Mouse (Mus musculus) myocyte (in vitro differentiated cells): ENCODE measurements around the gene Icos. TPM values are rescaled to one million over a fixed set of nuclear protein-coding genes. Genes with fewer than 3 reads are reported as not detected.

Experiments used
- H3K27me3 ChIP-seq: one replicate; pipeline ENCODE4 v1.6.1; 2011; ENCODE audit not compliant: control insufficient read depth, insufficient read depth, insufficient read length
- H3K36me3 ChIP-seq: one replicate; pipeline ENCODE4 v1.6.1; 2011; ENCODE audit not compliant: control insufficient read depth, insufficient read depth
- H3K4me2 ChIP-seq: one replicate; pipeline ENCODE4 v1.6.1; 2011; ENCODE audit warnings: low read depth, control low read depth
- H3K4me3 ChIP-seq: one replicate; pipeline ENCODE4 v1.5.1; 2011; ENCODE audit warnings: mild to moderate bottlenecking, control low read depth, moderate library complexity
- H3K79me2 ChIP-seq: one replicate; pipeline ENCODE4 v1.6.1; 2011; ENCODE audit not compliant: control insufficient read depth, insufficient read depth
- H3ac ChIP-seq: one replicate; pipeline ENCODE4 v1.6.1; 2011; ENCODE audit not compliant: control insufficient read depth, insufficient read length
- CEBPB ChIP-seq: IDR thresholded peaks from 2 replicates; pipeline ENCODE4 v1.6.1; 2011; ENCODE audit warnings: mild to moderate bottlenecking, moderate library complexity; ENCODE audit not compliant: poor library complexity, insufficient read depth, severe bottlenecking
- E2F4 ChIP-seq: IDR thresholded peaks from one replicate; pipeline ENCODE4 v1.6.1; 2011; ENCODE audit warnings: mild to moderate bottlenecking, control low read depth, moderate library complexity; ENCODE audit not compliant: insufficient read depth
- MAX ChIP-seq: IDR thresholded peaks from one replicate; pipeline ENCODE4 v1.6.1; 2011; ENCODE audit warnings: low read depth, mild to moderate bottlenecking, control low read depth
- MYOD1 ChIP-seq, 3 experiments: IDR thresholded peaks; one replicate each; pipeline ENCODE4 v1.6.1; 2011; ENCODE audit warnings: control low read depth in 2 of 3, low read depth in 2 of 3, mild to moderate bottlenecking in 2 of 3, moderate library complexity in 1 of 3; ENCODE audit not compliant: insufficient read length in 2 of 3, control insufficient read depth in 1 of 3
- MYOG ChIP-seq, 3 experiments: IDR thresholded peaks; one replicate each; pipeline ENCODE4 v1.6.1; 2011; ENCODE audit warnings: control low read depth in 2 of 3, low read depth in 2 of 3, mild to moderate bottlenecking in 2 of 3; ENCODE audit not compliant: insufficient read length in 2 of 3, control insufficient read depth in 1 of 3, insufficient read depth in 1 of 3
- POLR2A ChIP-seq: IDR thresholded peaks from one replicate; pipeline ENCODE4 v1.6.1; 2011; ENCODE audit warnings: low read depth, mild to moderate bottlenecking, control low read depth, moderate library complexity; ENCODE audit not compliant: insufficient read length
- POLR2AphosphoS2 ChIP-seq: IDR thresholded peaks from one replicate; pipeline ENCODE4 v1.6.1; 2011; ENCODE audit warnings: low read depth, control low read depth; ENCODE audit not compliant: insufficient read length
- REST ChIP-seq: IDR thresholded peaks from one replicate; pipeline ENCODE4 v1.6.1; 2011; ENCODE audit warnings: mild to moderate bottlenecking, control low read depth, moderate library complexity; ENCODE audit not compliant: insufficient read depth, insufficient read length
- SRF ChIP-seq: IDR thresholded peaks from one replicate; pipeline ENCODE4 v1.6.1; 2011; ENCODE audit warnings: low read depth; ENCODE audit not compliant: control insufficient read depth, insufficient read length
- TCF12 ChIP-seq: IDR thresholded peaks from one replicate; pipeline ENCODE4 v1.6.1; 2011; ENCODE audit warnings: mild to moderate bottlenecking, control low read depth; ENCODE audit not compliant: poor library complexity, insufficient read depth, severe bottlenecking
- TCF3 ChIP-seq: IDR thresholded peaks from one replicate; pipeline ENCODE4 v1.6.1; 2011; ENCODE audit warnings: low read depth, control low read depth; ENCODE audit not compliant: insufficient read length
- USF1 ChIP-seq: IDR thresholded peaks from one replicate; pipeline ENCODE4 v1.6.1; 2011; ENCODE audit warnings: low read depth, mild to moderate bottlenecking, control low read depth, moderate library complexity
- polyA plus RNA-seq: library from polyadenylated mRNA; unstranded; fragments of >200 nt; fragmentation: generic; extraction: Trizol; gene quantifications from one replicate; pipeline ENCODE4 v1.2.1, GENCODE M21; 2012; ENCODE audit warnings: missing spikeins

Icos gene
- polyA plus RNA-seq, result not detected

GRCm38 (mm10) chr1:60977641-60978040, at the start of gene Icos:
Gene Icos (plus strand): TSS chr1:60977927.
- no peaks in the 10 kb centered on the region for H3K27me3 ChIP-seq
- H3K4me3 ChIP-seq, result no peak within 1 kb of the TSS
- no peaks in the 10 kb centered on the region for H3K36me3 ChIP-seq

GRCm38 (mm10) chr1:60929036-60929435, 48.7 kb upstream of the Icos start:
- no peak overlapping the region for H3K4me3 ChIP-seq
- H3K4me2 ChIP-seq, result no peak overlapping the region
- H3K27me3 ChIP-seq, result peaks cover 11% of the 10 kb centered on the region
- no peak overlapping the region for H3ac ChIP-seq
- no peaks in the 10 kb centered on the region for H3K36me3 ChIP-seq
- H3K79me2 ChIP-seq, result no peaks in the 10 kb centered on the region
- TF ChIP-seq POLR2AphosphoS2 (no peak), USF1 (no peak)

More at GRCm38 (mm10) chr1:60977641-60978040, at the start of gene Icos:
- no peak within 1 kb of the TSS for H3K4me2 ChIP-seq
- H3ac ChIP-seq, result no peak within 1 kb of the TSS
- no peaks in the 10 kb centered on the region for H3K79me2 ChIP-seq
- TF ChIP-seq MAX, result no peak
- no peak for TF ChIP-seq POLR2A
- TF ChIP-seq CEBPB, result no peak
- TF ChIP-seq TCF3, result no peak
- no peak for TF ChIP-seq MYOG (IDR thresholded peaks at IDR 0.05; ENCODE audit: control insufficient read depth in 1 of 3, insufficient read depth in 1 of 3, insufficient read length in 2 of 3, low read depth in 2 of 3)
- TF ChIP-seq MYOD1 (IDR thresholded peaks at IDR 0.05; ENCODE audit: control insufficient read depth in 1 of 3, insufficient read length in 2 of 3, low read depth in 2 of 3), result no peak
- TF ChIP-seq TCF12, result no peak
- no peak for TF ChIP-seq POLR2AphosphoS2
- no peak for TF ChIP-seq REST
- TF ChIP-seq SRF, result no peak
- TF ChIP-seq USF1, result no peak
- no peak for TF ChIP-seq E2F4

- H3K4me2 ChIP-seq, result no peak overlapping the region
- no peaks in the 10 kb centered on the region for H3K36me3 ChIP-seq
- H3K79me2 ChIP-seq, result no peaks in the 10 kb centered on the region
- no peak overlapping the region for H3K4me3 ChIP-seq
- peaks cover 11% of the 10 kb centered on the region for H3K27me3 ChIP-seq
- TF ChIP-seq POLR2AphosphoS2 (no peak), USF1 (no peak), MYOD1 (IDR thresholded peaks at IDR 0.05; ENCODE audit: control insufficient read depth in 1 of 3, insufficient read length in 2 of 3, low read depth in 2 of 3) (no peak)
- no peak overlapping the region for H3ac ChIP-seq
Observed at GRCm38 (mm10) chr1:60930397-60930796, 47.3 kb upstream of the Icos start.

- Histone ChIP-seq H3K4me2 (peak overlapping the region; percentile 16), H3K4me3 (no peak overlapping the region), H3K79me2 (no peaks in the 10 kb centered on the region), H3K36me3 (no peaks in the 10 kb centered on the region), H3ac (no peak overlapping the region), H3K27me3 (peaks cover 4% of the 10 kb centered on the region)
- TF ChIP-seq MYOD1 (IDR thresholded peaks at IDR 0.05; ENCODE audit: control insufficient read depth in 1 of 3, insufficient read length in 2 of 3, low read depth in 2 of 3), result no peak
- TF ChIP-seq MAX, result no peak
- no peak for TF ChIP-seq TCF12
- no peak for TF ChIP-seq POLR2A
Observed at GRCm38 (mm10) chr1:60935968-60936581, 41.7 kb upstream of the Icos start.

- no peaks in the 10 kb centered on the region for H3K79me2 ChIP-seq
- H3K4me2 ChIP-seq, result no peak overlapping the region
- H3K4me3 ChIP-seq, result no peak overlapping the region
- no peak overlapping the region for H3ac ChIP-seq
- TF ChIP-seq E2F4 (no peak), USF1 (no peak), REST (no peak), TCF12 (no peak), MYOG (IDR thresholded peaks at IDR 0.05; ENCODE audit: control insufficient read depth in 1 of 3, insufficient read depth in 1 of 3, insufficient read length in 2 of 3, low read depth in 2 of 3) (no peak), MYOD1 (IDR thresholded peaks at IDR 0.05; ENCODE audit: control insufficient read depth in 1 of 3, insufficient read length in 2 of 3, low read depth in 2 of 3) (no peak), TCF3 (no peak), MAX (no peak), CEBPB (no peak), SRF (no peak), POLR2A (no peak), POLR2AphosphoS2 (no peak)
- H3K27me3 ChIP-seq, result peaks cover 4% of the 10 kb centered on the region
- no peaks in the 10 kb centered on the region for H3K36me3 ChIP-seq
Observed at GRCm38 (mm10) chr1:60936963-60937711, 40.6 kb upstream of the Icos start.
